Mouse (Mus musculus) embryonic facial prominence, embryonic 13.5 days (tissue): ENCODE measurements around the gene Psors1c2. TPM values are rescaled to one million over a fixed set of nuclear protein-coding genes. Genes with fewer than 3 reads are reported as not detected.

Source experiments
- ATAC-seq: fragments of 200-750 bp; cut with Nextera tagmentation; 2 replicates; pipeline ENCODE4 v1.8.0; 2017; ENCODE audit warnings: low read depth; ENCODE audit not compliant: insufficient number of reproducible peaks, insufficient read depth, low FRiP score, low TSS enrichment
- H3K27ac ChIP-seq: fragments of 300-500 bp; sonication (generic); 2 replicates; pipeline ENCODE4 v1.5.1; 2015; ENCODE audit warnings: moderate library complexity, mild to moderate bottlenecking, inconsistent platforms
- H3K27me3 ChIP-seq: fragments of 300-500 bp; sonication (generic); 2 replicates; pipeline ENCODE4 v1.6.1; 2015; ENCODE audit warnings: mild to moderate bottlenecking, inconsistent platforms
- H3K36me3 ChIP-seq: fragments of 300-500 bp; sonication (generic); 2 replicates; pipeline ENCODE4 v1.6.1; 2015; ENCODE audit warnings: mild to moderate bottlenecking, inconsistent platforms
- H3K4me1 ChIP-seq: fragments of 300-500 bp; sonication (generic); 2 replicates; pipeline ENCODE4 v1.6.1; 2015; ENCODE audit warnings: inconsistent platforms
- H3K4me2 ChIP-seq: fragments of 300-500 bp; sonication (generic); 2 replicates; pipeline ENCODE4 v1.6.1; 2015; ENCODE audit warnings: moderate library complexity, mild to moderate bottlenecking, inconsistent platforms
- H3K4me3 ChIP-seq: fragments of 300-500 bp; sonication (generic); 2 replicates; pipeline ENCODE4 v1.5.1; 2015; ENCODE audit warnings: mild to moderate bottlenecking, inconsistent platforms
- H3K9ac ChIP-seq: fragments of 300-500 bp; sonication (generic); 2 replicates; pipeline ENCODE4 v1.6.1; 2015; ENCODE audit warnings: mild to moderate bottlenecking, inconsistent platforms
- H3K9me3 ChIP-seq: fragments of 300-500 bp; sonication (generic); 2 replicates; pipeline ENCODE4 v1.6.1; 2016; ENCODE audit warnings: inconsistent platforms
- WGBS: fragments of 180-500 bp; shearing (Covaris S2); methylation state at CpG from one replicate; pipeline ENCODE4 v1.1.7; 2015; ENCODE audit warnings: mixed read lengths; 5-methylcytosine and 5-hydroxymethylcytosine counted together
- polyA plus RNA-seq: library from polyadenylated mRNA; unstranded; fragments of >200 nt; fragmentation: Nextera tagmentation; extraction: Ambion mirVana; gene quantifications from 2 replicates; pipeline ENCODE4 v1.2.1, GENCODE M21; 2015

Gene Psors1c2
- polyA plus RNA-seq, 1 experiment from 2014 or later = 1.9 TPM

DNA sequence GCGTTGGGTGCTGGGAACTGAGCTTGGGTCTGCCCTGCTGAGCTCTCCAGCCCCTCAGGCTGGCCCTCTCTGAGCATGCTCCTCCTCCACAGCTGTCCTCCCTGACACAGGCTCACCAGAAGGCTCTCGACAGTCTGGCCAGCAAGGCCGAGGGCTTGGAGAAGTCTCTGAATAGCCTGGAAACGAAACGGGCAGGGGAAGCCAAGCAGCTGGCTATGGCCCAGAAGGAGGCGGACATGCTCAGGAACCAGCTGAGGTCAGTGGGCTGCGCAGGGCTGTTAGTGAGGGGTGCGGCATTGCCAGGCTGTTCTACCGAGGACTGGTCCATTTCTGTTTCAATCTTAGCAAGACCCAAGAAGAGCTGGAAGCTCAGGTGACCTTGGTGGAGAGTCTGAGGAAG, 8.6 kb upstream of the Psors1c2 start:
- Histone ChIP-seq H3K27me3 (no peaks in the 10 kb centered on the region), H3K4me3 (no peak overlapping the region), H3K36me3 (peaks cover 78% of the 10 kb centered on the region), H3K4me2 (no peak overlapping the region), H3K9ac (0 out of 2 replicates have a peak overlapping the region, but pooled peaks have one; percentile 1), H3K4me1 (0 out of 2 replicates have a peak, but pooled peaks cover 5% of the 10 kb centered on the region), H3K9me3 (no peaks in the 10 kb centered on the region), H3K27ac (no peak overlapping the region)
- ATAC-seq = no peak
- WGBS = 84% methylated on average over 9 of the region's 9 CpGs

DNA sequence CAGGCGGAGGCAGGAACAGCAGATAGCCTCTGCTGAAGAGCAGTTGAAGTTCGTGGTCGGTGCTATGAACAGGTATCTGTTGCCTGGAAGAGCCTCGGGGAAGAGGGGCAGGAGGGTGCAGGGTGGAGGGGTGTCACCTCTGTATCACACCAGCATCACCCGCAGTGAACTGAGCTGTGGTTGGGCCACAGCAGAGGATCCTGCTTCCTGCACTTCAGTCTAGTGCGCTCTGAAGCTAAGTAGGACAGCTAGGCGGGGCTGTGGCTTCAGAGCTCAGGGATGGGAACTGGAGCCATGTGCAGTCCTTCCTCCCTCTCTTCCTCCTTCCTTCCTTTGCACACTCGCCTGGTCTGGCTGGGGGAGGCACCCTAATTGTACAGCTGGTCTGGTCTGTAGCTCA, 6.4 kb upstream of the Psors1c2 start:
- peaks cover 84% of the 10 kb centered on the region for H3K36me3 ChIP-seq
- no peak overlapping the region for H3K27ac ChIP-seq
- H3K9me3 ChIP-seq = no peaks in the 10 kb centered on the region
- no peaks in the 10 kb centered on the region for H3K4me1 ChIP-seq
- WGBS = 73% methylated on average over 8 of the region's 8 CpGs
- ATAC-seq = no peak
- no peaks in the 10 kb centered on the region for H3K27me3 ChIP-seq
- no peak overlapping the region for H3K4me2 ChIP-seq
- no peak overlapping the region for H3K4me3 ChIP-seq
- H3K9ac ChIP-seq = no peak overlapping the region

DNA sequence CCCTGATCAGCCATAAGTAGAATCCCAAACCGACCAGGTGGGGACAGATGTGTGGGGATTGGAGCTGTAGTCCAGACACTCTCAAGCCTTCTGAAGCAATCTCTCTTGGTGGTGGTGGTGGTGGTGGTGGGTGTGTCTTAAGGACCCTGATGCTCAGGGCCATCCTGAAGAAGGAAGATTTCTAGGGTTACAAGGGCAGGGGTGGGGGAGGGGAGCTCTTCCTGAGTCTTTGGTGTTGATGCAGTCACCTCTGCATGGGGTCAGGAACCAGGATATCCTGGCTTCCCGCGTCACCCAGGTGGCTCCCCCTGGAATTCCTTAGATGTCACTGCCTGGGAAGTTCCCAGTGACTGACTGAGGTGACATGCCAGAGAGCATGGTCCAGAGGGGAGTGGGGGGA, 641 bp upstream of the Psors1c2 start:
- no peak overlapping the region for H3K4me2 ChIP-seq
- no peak overlapping the region for H3K27ac ChIP-seq
- H3K4me3 ChIP-seq = no peak overlapping the region
- H3K36me3 ChIP-seq = peaks cover 36% of the 10 kb centered on the region
- 9% methylated on average over 3 of the region's 3 CpGs for WGBS
- peaks cover 8% of the 10 kb centered on the region for H3K4me1 ChIP-seq
- 0 out of 2 replicates have a peak overlapping the region, but pooled peaks have one; percentile 16 for H3K9ac ChIP-seq
- no peak for ATAC-seq
- H3K27me3 ChIP-seq = no peaks in the 10 kb centered on the region
- no peaks in the 10 kb centered on the region for H3K9me3 ChIP-seq

DNA sequence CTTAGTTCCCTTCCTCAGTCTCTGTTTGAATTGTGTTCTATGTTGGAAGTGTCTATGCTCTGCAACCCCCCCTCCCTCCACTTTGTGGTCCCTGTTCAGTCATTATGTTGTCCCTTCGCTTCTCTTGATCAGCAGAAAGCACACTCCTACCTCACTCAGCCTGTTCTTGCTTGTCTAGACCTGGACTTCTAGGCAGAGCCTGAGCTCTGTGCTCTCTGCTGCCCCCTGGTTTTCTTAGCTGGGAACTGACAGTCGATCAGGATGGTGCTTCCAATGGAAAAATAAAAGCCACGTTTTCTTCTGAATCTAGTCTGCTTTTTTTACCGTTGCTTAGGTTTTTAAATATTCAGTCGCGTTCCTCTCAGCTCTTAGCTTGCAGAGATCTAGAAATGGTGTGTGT, 1.3 kb downstream of the Psors1c2 start:
- no peak overlapping the region for H3K4me2 ChIP-seq
- H3K36me3 ChIP-seq = peaks cover 16% of the 10 kb centered on the region
- no peaks in the 10 kb centered on the region for H3K9me3 ChIP-seq
- H3K9ac ChIP-seq = no peak overlapping the region; the same call in 1 of the 2 replicates
- no peak overlapping the region for H3K27ac ChIP-seq
- peaks cover 8% of the 10 kb centered on the region for H3K4me1 ChIP-seq
- WGBS = 7% methylated on average over 6 of the region's 6 CpGs
- H3K4me3 ChIP-seq = no peak overlapping the region
- ATAC-seq = 0 out of 2 replicates have a peak, but pooled peaks have one; percentile 43
- H3K27me3 ChIP-seq = no peaks in the 10 kb centered on the region

DNA sequence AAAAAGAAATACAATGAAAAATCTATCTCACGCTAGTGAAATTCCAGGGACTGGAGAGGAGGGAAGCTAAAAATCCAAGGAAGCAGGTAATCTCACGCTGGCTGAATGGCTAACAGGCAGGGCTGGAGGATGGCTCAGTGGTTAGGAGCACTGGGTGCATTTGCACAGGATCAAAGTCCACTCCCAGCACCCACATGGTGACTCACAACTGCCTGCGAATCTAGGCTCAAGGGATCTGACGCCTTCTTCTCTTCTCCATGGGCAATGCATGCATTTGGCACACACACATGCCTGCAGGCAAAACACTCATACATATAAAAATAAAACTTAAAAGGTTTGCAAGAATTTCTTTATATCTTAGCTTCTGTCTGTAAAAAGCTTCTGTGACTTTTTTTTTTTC, 4.4 kb downstream of the Psors1c2 start:
- no peak overlapping the region for H3K4me2 ChIP-seq
- peaks cover 8% of the 10 kb centered on the region for H3K4me1 ChIP-seq
- no peak overlapping the region for H3K4me3 ChIP-seq
- H3K36me3 ChIP-seq = no peaks in the 10 kb centered on the region
- H3K27me3 ChIP-seq = no peaks in the 10 kb centered on the region
- no peaks in the 10 kb centered on the region for H3K9me3 ChIP-seq
- H3K9ac ChIP-seq = no peak overlapping the region
- 79% methylated on average over 4 of the region's 4 CpGs for WGBS
- ATAC-seq = no peak
- H3K27ac ChIP-seq = no peak overlapping the region

DNA sequence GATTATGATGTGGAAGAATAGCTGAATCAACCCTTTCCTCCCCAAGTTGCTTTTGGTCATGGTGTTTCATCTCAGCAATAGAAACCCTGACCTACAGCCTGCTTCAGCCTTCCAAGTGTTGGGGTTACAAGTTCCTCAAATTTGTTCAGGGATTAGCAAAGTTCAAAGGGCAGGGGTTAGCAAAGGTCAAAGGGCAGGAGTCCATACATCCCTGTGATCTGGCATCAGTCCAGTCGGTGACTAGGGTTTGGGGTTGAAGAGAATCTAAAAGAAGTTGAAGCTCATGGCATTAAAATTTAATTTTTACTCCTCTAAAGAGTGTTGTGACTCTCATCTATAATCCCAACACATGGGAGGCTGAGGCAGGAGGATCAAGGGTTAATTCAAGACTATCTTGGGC, 5.5 kb downstream of the Psors1c2 start:
- Histone ChIP-seq H3K9ac (no peak overlapping the region), H3K27ac (no peak overlapping the region), H3K4me3 (no peak overlapping the region), H3K4me1 (peaks cover 4% of the 10 kb centered on the region), H3K9me3 (no peaks in the 10 kb centered on the region), H3K27me3 (no peaks in the 10 kb centered on the region), H3K36me3 (no peaks in the 10 kb centered on the region), H3K4me2 (no peak overlapping the region)
- 75% methylated on average over 1 of the region's 1 CpGs for WGBS
- ATAC-seq = no peak

DNA sequence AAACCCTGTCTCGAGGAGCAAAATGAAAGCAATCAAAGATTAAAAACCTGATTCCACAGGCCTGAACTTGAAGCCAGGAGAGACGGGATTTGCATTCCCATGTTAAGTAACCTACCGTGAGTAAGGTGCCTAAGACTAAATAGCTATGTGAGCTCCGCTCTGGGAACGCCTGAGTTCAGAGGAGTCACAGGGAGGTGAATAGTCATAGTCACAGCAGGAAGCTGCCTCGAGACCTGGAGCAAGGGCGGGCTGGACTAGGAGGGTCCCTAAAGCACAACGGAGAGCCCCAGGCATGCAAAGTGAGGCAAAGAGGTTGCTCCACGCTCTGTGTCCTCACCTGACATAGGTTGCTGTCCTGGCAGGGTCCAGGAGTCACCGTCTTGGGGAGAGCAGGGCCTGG, 6.5 kb downstream of the Psors1c2 start:
- H3K27ac ChIP-seq = no peak overlapping the region
- WGBS = 53% methylated on average over 10 of the region's 10 CpGs
- no peaks in the 10 kb centered on the region for H3K27me3 ChIP-seq

DNA sequence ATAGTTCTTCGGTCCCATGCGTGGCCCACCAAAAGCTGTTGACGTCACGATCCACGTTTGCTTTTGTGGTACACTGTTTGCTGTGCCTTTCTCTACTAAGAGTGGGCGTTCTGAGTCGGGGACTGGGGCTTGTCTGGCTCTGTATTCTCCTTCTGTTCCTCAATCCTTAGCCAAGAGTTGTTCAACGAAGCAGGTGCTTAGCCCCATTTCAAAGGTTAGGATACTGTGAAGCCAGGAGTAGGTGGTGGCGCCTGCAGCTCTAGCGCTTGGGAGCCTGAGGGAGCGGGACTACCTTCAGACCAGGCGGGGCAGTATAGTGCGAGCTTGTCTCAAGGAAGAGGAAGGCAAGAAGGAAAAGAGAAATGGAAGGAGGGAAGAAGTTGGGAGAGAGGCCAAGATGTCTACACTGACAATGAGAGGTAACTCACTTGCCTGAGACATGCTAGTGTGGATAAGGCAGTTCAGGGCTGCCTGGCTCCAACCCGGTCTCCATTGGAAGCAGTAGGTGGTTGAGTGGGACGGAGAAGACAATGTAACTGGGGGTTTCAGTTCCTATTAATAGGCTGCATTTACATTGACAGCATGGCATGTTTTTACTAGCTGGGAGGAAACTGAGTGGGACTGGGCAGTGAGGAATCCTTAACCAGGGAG, 9.9 kb downstream of the Psors1c2 start:
- no peak overlapping the region for H3K4me2 ChIP-seq
- H3K9me3 ChIP-seq = no peaks in the 10 kb centered on the region
- H3K4me3 ChIP-seq = no peak overlapping the region
- WGBS = 81% methylated on average over 15 of the region's 15 CpGs
- no peaks in the 10 kb centered on the region for H3K27me3 ChIP-seq
- no peak overlapping the region for H3K9ac ChIP-seq
- peaks cover 3% of the 10 kb centered on the region; the same call in 1 of the 2 replicates for H3K4me1 ChIP-seq
- no peaks in the 10 kb centered on the region for H3K36me3 ChIP-seq
- ATAC-seq = no peak
- no peak overlapping the region for H3K27ac ChIP-seq

More for the DNA sequence above, 6.5 kb downstream of the Psors1c2 start:
- no peak overlapping the region for H3K4me2 ChIP-seq
- H3K4me1 ChIP-seq = peaks cover 4% of the 10 kb centered on the region
- ATAC-seq = no peak
- H3K9ac ChIP-seq = no peak overlapping the region
- no peaks in the 10 kb centered on the region for H3K36me3 ChIP-seq
- H3K4me3 ChIP-seq = no peak overlapping the region
- H3K9me3 ChIP-seq = no peaks in the 10 kb centered on the region

DNA sequence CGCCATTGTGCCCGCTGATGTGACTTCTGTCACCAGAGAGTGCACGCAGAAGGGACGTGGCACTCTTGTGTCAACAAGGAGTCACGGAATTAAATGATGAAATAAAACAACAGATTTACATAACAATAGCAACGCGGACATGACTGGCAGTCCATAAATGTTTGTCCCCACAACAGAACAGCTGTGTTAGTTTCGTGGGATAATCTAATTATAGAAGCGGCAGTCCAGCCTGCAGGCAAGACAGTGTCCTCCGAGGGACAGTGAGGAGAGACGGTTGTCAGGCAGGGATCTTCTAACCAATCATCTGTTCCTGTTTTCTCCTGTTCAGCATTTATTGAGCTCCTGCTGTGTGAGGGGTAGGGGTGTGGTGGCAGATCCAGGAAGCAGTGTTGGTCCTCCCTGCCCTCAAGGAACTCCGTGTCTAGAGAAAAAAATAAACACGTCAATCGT, 10.4 kb downstream of the Psors1c2 start:
- Histone ChIP-seq H3K9ac (no peak overlapping the region), H3K27me3 (no peaks in the 10 kb centered on the region), H3K27ac (no peak overlapping the region), H3K36me3 (no peaks in the 10 kb centered on the region), H3K4me2 (no peak overlapping the region), H3K4me1 (peaks cover 3% of the 10 kb centered on the region; the same call in 1 of the 2 replicates), H3K9me3 (no peaks in the 10 kb centered on the region), H3K4me3 (no peak overlapping the region)
- 40% methylated on average over 14 of the region's 14 CpGs for WGBS
- ATAC-seq = no peak

DNA sequence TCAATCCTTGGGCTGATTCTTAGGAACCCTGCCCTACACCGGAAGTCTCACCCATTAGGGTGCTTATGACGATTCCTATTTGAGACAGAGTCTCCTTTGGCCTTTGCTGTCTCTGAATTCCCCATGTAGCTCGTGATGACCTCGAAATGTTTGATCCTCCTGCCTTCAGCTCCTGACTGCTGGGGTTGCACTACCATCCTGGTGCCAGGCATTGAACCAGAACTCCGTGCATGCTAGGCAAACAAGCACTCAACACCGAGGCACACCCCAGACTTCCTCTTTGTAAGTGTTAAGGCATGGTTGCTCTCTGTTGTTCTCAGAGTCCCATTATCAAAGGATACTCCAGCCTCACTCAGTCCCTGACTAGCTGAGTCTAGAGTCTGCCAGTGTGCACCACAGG, 11.0 kb downstream of the Psors1c2 start:
- Histone ChIP-seq H3K36me3 (no peaks in the 10 kb centered on the region), H3K27ac (no peak overlapping the region), H3K27me3 (no peaks in the 10 kb centered on the region), H3K4me1 (peaks cover 6% of the 10 kb centered on the region; the same call in 1 of the 2 replicates), H3K4me2 (no peak overlapping the region), H3K9me3 (no peaks in the 10 kb centered on the region), H3K4me3 (no peak overlapping the region), H3K9ac (no peak overlapping the region)
- ATAC-seq = no peak
- WGBS = 74% methylated on average over 6 of the region's 6 CpGs

DNA sequence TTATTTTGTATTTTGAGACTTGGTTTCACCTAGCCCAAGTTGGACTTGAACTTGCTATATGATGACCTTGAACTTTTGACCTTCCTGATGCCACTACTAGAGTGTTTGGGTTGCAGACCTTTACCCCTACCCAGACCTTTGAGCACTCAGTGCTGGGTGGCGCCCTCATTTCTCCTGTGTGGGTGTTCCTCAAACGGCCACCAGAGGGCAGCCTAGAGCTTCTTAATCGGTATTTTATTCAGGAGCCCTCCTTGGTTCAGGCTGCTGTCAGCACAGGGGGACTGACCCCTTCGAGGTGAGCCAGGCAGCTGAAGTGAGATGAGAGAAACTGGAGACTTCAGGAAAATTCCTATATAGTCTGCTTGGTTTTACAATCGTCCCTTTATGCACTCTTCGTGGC, 11.7 kb downstream of the Psors1c2 start:
- peaks cover 11% of the 10 kb centered on the region for H3K4me1 ChIP-seq
- no peak overlapping the region for H3K9ac ChIP-seq
- H3K9me3 ChIP-seq = no peaks in the 10 kb centered on the region
- H3K4me2 ChIP-seq = no peak overlapping the region
- no peaks in the 10 kb centered on the region for H3K27me3 ChIP-seq
- H3K4me3 ChIP-seq = no peak overlapping the region
- ATAC-seq = no peak
- no peaks in the 10 kb centered on the region for H3K36me3 ChIP-seq
- no peak overlapping the region for H3K27ac ChIP-seq
- 31% methylated on average over 6 of the region's 6 CpGs for WGBS

DNA sequence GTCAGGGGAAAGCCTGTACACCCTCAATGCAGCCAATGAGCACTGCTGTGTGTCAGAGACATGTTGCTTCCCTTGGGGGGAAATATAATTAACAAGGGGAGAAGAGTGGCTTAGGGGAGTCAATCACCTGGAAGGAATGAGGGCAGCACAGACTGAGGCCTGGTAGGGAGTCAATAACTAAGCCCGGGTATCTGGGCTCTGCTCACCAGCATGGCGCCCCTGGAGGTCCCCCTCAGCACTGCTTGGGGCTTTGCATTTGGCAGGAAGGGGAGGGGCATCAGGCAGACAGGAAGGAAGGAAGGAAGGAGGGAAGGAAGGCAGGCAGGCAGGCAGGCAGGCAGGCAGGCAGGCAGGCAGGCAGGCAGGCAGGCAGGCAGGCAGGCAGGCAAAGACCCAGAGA, 14.5 kb downstream of the Psors1c2 start:
- Histone ChIP-seq H3K27me3 (no peaks in the 10 kb centered on the region), H3K4me3 (no peak overlapping the region), H3K27ac (no peak overlapping the region), H3K4me2 (no peak overlapping the region), H3K36me3 (no peaks in the 10 kb centered on the region), H3K4me1 (peaks cover 17% of the 10 kb centered on the region), H3K9me3 (no peaks in the 10 kb centered on the region), H3K9ac (no peak overlapping the region)
- 55% methylated on average over 2 of the region's 2 CpGs for WGBS
- no peak for ATAC-seq
